Mouse (Mus musculus) hindbrain, embryonic 15.5 days (tissue): ENCODE measurements around the gene Fbxw17. TPM values are rescaled to one million over a fixed set of nuclear protein-coding genes. Genes with fewer than 3 reads are reported as not detected.

ENCODE experiments used
- ATAC-seq: fragments of 200-750 bp; cut with Nextera tagmentation; 2 replicates; pipeline ENCODE4 v1.8.0; 2017; ENCODE audit warnings: low read depth, moderate number of reproducible peaks, moderate TSS enrichment; ENCODE audit not compliant: low FRiP score
- H3K27ac ChIP-seq: fragments of 300-500 bp; sonication (generic); replicated peaks from 2 replicates; pipeline ENCODE4 v1.5.1; 2015; ENCODE audit warnings: mild to moderate bottlenecking, inconsistent platforms
- H3K27me3 ChIP-seq: fragments of 300-500 bp; sonication (generic); 2 replicates; pipeline ENCODE4 v1.6.1; 2015; ENCODE audit warnings: control low read depth, inconsistent platforms
- H3K36me3 ChIP-seq: fragments of 300-500 bp; sonication (generic); 2 replicates; pipeline ENCODE4 v1.6.1; 2015; ENCODE audit warnings: control low read depth, inconsistent platforms
- H3K4me1 ChIP-seq: fragments of 300-500 bp; sonication (generic); replicated peaks from 2 replicates; pipeline ENCODE4 v1.6.1; 2015; ENCODE audit warnings: control low read depth, inconsistent platforms
- H3K4me2 ChIP-seq: fragments of 300-500 bp; sonication (generic); 2 replicates; pipeline ENCODE4 v1.6.1; 2015; ENCODE audit warnings: moderate library complexity, mild to moderate bottlenecking, inconsistent platforms
- H3K4me3 ChIP-seq: fragments of 300-500 bp; sonication (generic); 2 replicates; pipeline ENCODE4 v1.5.1; 2015; ENCODE audit warnings: mild to moderate bottlenecking, inconsistent platforms
- H3K9ac ChIP-seq: fragments of 300-500 bp; sonication (generic); 2 replicates; pipeline ENCODE4 v1.6.1; 2015; ENCODE audit warnings: inconsistent platforms
- H3K9me3 ChIP-seq: fragments of 300-500 bp; sonication (generic); 2 replicates; pipeline ENCODE4 v1.6.1; 2016; ENCODE audit warnings: control low read depth, inconsistent platforms
- WGBS: fragments of 180-500 bp; shearing (Covaris S2); methylation state at CpG from one replicate; pipeline ENCODE4 v1.1.7; 2015; 5-methylcytosine and 5-hydroxymethylcytosine counted together
- polyA plus RNA-seq: library from polyadenylated mRNA; unstranded; fragments of >200 nt; fragmentation: Nextera tagmentation; extraction: Ambion mirVana; gene quantifications from 2 replicates; pipeline ENCODE4 v1.2.1, GENCODE M21; 2015

The Fbxw17 gene
- polyA plus RNA-seq, 1 experiment from 2014 or later: 37.0 TPM

DNA sequence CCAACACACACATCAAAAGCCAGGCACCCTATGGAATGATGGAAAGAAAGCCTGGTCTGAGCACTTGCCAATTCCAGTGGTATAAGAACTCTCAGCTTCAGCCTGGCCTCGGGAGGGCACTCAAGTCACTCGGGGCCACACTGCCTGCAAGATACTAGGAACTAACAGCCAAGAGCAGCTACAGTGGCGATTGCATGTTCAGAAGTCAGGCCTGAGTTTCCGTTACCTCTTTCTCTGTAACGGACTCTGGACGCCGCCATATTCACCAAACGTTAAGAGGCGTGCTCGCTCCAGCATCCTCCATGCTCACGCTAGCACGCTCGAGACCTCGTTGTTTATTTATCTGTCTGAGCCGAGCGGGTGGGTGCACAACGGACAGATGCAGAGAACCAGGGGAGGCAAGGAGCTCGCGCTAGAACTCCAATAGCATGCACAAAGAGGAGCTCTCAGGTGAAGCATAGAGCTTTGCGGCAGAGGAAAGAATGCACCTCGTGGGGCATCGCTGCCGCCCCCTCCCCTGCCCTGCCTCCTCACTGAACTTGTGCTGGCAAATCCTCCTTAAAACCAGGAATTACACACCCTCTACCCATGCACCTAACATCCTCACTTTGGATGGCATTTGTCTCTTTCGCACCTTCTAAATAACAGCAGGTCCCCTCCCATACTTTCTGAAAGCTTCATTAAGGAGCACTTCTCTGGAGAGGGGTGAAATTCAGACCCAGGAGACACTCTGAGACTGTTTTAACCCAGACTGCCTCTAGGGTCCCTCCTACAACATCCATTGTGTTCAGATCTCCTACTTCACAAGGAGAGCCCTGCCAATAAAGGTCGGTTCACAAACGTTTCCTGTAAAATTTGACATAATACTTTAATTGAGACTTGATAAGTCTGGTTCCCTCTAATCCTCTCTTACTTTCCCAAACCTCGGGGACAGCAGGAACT lies 47.2 kb downstream of the Fbxw17 start:
- ATAC-seq: peak; percentile 38; the same call in 1 of the 2 replicates
- Histone ChIP-seq H3K36me3 (no peaks in the 10 kb centered on the region), H3K27ac (no peak overlapping the region), H3K9ac (no peak overlapping the region), H3K4me1 (no peaks in the 10 kb centered on the region), H3K4me2 (peak overlapping the region; percentile 41), H3K4me3 (peak overlapping the region; percentile 17), H3K9me3 (no peaks in the 10 kb centered on the region), H3K27me3 (no peaks in the 10 kb centered on the region)
- 47% methylated on average over 27 of the region's 27 CpGs for WGBS

GRCm38 (mm10) chr13:50467007-50467406 lies 49.3 kb downstream of the Fbxw17 start, which contains the start of gene Nutm2:
Gene Nutm2 (plus strand): TSS chr13:50467307.
- WGBS: 86% methylated on average over 4 of the region's 4 CpGs
- H3K27ac ChIP-seq: no peak within 1 kb of the TSS
- ATAC-seq: no peak

More at GRCm38 (mm10) chr13:50467007-50467406, 49.3 kb downstream of the Fbxw17 start, which contains the start of gene Nutm2:
- Histone ChIP-seq H3K9ac (no peak within 1 kb of the TSS), H3K4me2 (no peak within 1 kb of the TSS), H3K9me3 (no peaks in the 10 kb centered on the region), H3K36me3 (no peaks in the 10 kb centered on the region), H3K4me1 (no peaks in the 10 kb centered on the region), H3K27me3 (no peaks in the 10 kb centered on the region), H3K4me3 (no peak within 1 kb of the TSS)

Other genes with a start within 250 kb of the Fbxw17 start
- gene Gm906, start 167.6 kb upstream of the Fbxw17 start, polyA plus RNA-seq: not detected in 2 replicates
- not detected in 2 replicates for gene Gm47429, start 26.0 kb downstream of the Fbxw17 start, polyA plus RNA-seq
- not detected in 2 replicates for gene Nutm2, start 49.4 kb downstream of the Fbxw17 start, polyA plus RNA-seq
- not detected in 2 replicates for gene Gm904, start 225.4 kb downstream of the Fbxw17 start, polyA plus RNA-seq